Mouse (Mus musculus) MEL (cell line): ENCODE measurements at regions not wholly inside any gene's neighbourhood (a gene's known extent, or its start where the extent isn't known, plus 50 kb on each side); places are given as distances from the start of the nearest gene placed in this dataset.

Source experiments
- DNase-seq: peaks from one replicate; pipeline ENCODE4 v3.0.0; 2011; ENCODE audit warnings: low read depth, low spot score
- H3K27ac ChIP-seq: 2 replicates; pipeline ENCODE4 v1.5.1; 2012; ENCODE audit warnings: low read depth, mild to moderate bottlenecking, control low read depth, low read length, moderate library complexity; ENCODE audit not compliant: control insufficient read depth
- H3K27me3 ChIP-seq, 2 experiments: fragments of 150-350 bp in 1 of 2; sonication (generic) in 1 of 2; 2 replicates each; pipeline ENCODE4 v1.6.1; 2012; ENCODE audit warnings: low read length in 2 of 2, mild to moderate bottlenecking in 2 of 2, improper control_type of control experiment in 1 of 2, moderate library complexity in 1 of 2; ENCODE audit not compliant: insufficient read depth in 2 of 2, control insufficient read depth in 1 of 2
- H3K36me3 ChIP-seq, 2 experiments: 2 replicates each; pipeline ENCODE4 v1.6.1; 2012 to 2014; ENCODE audit warnings: low read length in 2 of 2, improper control_type of control experiment in 1 of 2, inconsistent platforms in 1 of 2, mild to moderate bottlenecking in 1 of 2; ENCODE audit not compliant: insufficient read depth in 2 of 2, control insufficient read depth in 1 of 2
- H3K4me1 ChIP-seq, 2 experiments: fragments of 150-350 bp in 1 of 2; sonication (generic) in 1 of 2; 2 replicates each; pipeline ENCODE4 v1.6.1; 2012; ENCODE audit warnings: low read length in 2 of 2, improper control_type of control experiment in 1 of 2, mild to moderate bottlenecking in 1 of 2; ENCODE audit not compliant: insufficient read depth in 2 of 2, control insufficient read depth in 1 of 2
- H3K4me3 ChIP-seq, 2 experiments: fragments of 150-350 bp in 1 of 2; sonication (generic) in 1 of 2; 2 replicates each; pipeline ENCODE4 v1.5.1; 2012; ENCODE audit warnings: low read depth in 2 of 2, low read length in 2 of 2, mild to moderate bottlenecking in 2 of 2, moderate library complexity in 2 of 2, control low read depth in 1 of 2, improper control_type of control experiment in 1 of 2; ENCODE audit not compliant: control insufficient read depth in 1 of 2, insufficient read depth in 1 of 2
- H3K79me2 ChIP-seq: 2 replicates; pipeline ENCODE4 v1.6.1; 2012; ENCODE audit warnings: mild to moderate bottlenecking, low read length, moderate library complexity; ENCODE audit not compliant: control insufficient read depth, poor library complexity, insufficient read depth
- H3K9ac ChIP-seq: 2 replicates; pipeline ENCODE4 v1.6.1; 2012; ENCODE audit warnings: low read depth, mild to moderate bottlenecking, control low read depth, low read length, moderate library complexity; ENCODE audit not compliant: control insufficient read depth, poor library complexity, severe bottlenecking
- H3K9me3 ChIP-seq: fragments of 150-350 bp; sonication (generic); replicated peaks from 2 replicates; pipeline ENCODE4 v1.6.1; 2012; ENCODE audit warnings: mild to moderate bottlenecking, low read length, improper control_type of control experiment, moderate library complexity; ENCODE audit not compliant: insufficient read depth
- CHD1 ChIP-seq: IDR thresholded peaks from 2 replicates; pipeline ENCODE4 v1.6.1; 2012; ENCODE audit warnings: low read depth, mild to moderate bottlenecking, inconsistent platforms, low read length, improper control_type of control experiment
- CTCF ChIP-seq, 3 experiments: IDR thresholded peaks in 2 of 3; conservative IDR thresholded peaks in 1 of 3; 2 replicates each; pipeline ENCODE4 v1.5.1; 2011 to 2012; ENCODE audit warnings: low read length in 3 of 3, low read depth in 2 of 3, mild to moderate bottlenecking in 2 of 3, improper control_type of control experiment in 1 of 3, inconsistent platforms in 1 of 3, mixed read lengths in 1 of 3, moderate library complexity in 1 of 3; ENCODE audit not compliant: control insufficient read depth in 1 of 3, insufficient read depth in 1 of 3, poor library complexity in 1 of 3, severe bottlenecking in 1 of 3
- E2F4 ChIP-seq: IDR thresholded peaks from 2 replicates; pipeline ENCODE4 v1.6.1; 2011; ENCODE audit warnings: low read depth, low read length, improper control_type of control experiment, borderline replicate concordance
- EP300 ChIP-seq, 2 experiments: IDR thresholded peaks; 2 replicates each; pipeline ENCODE4 v1.6.1; 2011; ENCODE audit warnings: improper control_type of control experiment in 2 of 2, low read length in 2 of 2, low read depth in 1 of 2, mild to moderate bottlenecking in 1 of 2
- JUND ChIP-seq: IDR thresholded peaks from 2 replicates; pipeline ENCODE4 v1.6.1; 2011; ENCODE audit warnings: low read depth, mild to moderate bottlenecking, improper control_type of control experiment, low read length
- MAFK ChIP-seq: IDR thresholded peaks from 2 replicates; pipeline ENCODE4 v1.6.1; 2011; ENCODE audit warnings: low read depth, mild to moderate bottlenecking, low read length, improper control_type of control experiment, borderline replicate concordance
- MEF2A ChIP-seq: IDR thresholded peaks from 2 replicates; pipeline ENCODE4 v1.6.1; 2014; ENCODE audit warnings: low read depth, mild to moderate bottlenecking, inconsistent platforms, low read length, improper control_type of control experiment; ENCODE audit not compliant: poor library complexity, insufficient replicate concordance, severe bottlenecking; ENCODE audit errors: extremely low read depth
- MXI1 ChIP-seq: IDR thresholded peaks from 2 replicates; pipeline ENCODE4 v1.6.1; 2011; ENCODE audit warnings: mild to moderate bottlenecking, low read depth, low read length, improper control_type of control experiment
- MYB ChIP-seq: IDR thresholded peaks from 2 replicates; pipeline ENCODE4 v1.6.1; 2011; ENCODE audit warnings: mild to moderate bottlenecking, low read depth, low read length, improper control_type of control experiment
- MYC ChIP-seq: IDR thresholded peaks from 2 replicates; pipeline ENCODE4 v1.6.1; 2011; ENCODE audit warnings: low read depth, mild to moderate bottlenecking, low read length, improper control_type of control experiment, moderate library complexity
- NRF1 ChIP-seq: IDR thresholded peaks from 2 replicates; pipeline ENCODE4 v1.6.1; 2014; ENCODE audit warnings: low read depth, mild to moderate bottlenecking, inconsistent platforms, low read length, improper control_type of control experiment, moderate library complexity; ENCODE audit not compliant: poor library complexity, insufficient read depth, severe bottlenecking
- POLR2AphosphoS2 ChIP-seq: IDR thresholded peaks from 2 replicates; pipeline ENCODE4 v1.6.1; 2011; ENCODE audit warnings: low read length, improper control_type of control experiment
- POLR2AphosphoS5 ChIP-seq: IDR thresholded peaks from 2 replicates; pipeline ENCODE4 v1.6.1; 2012; ENCODE audit warnings: low read depth, borderline replicate concordance, mild to moderate bottlenecking, inconsistent platforms, low read length, moderate library complexity, mixed read lengths
- SIN3A ChIP-seq: IDR thresholded peaks from 2 replicates; pipeline ENCODE4 v1.6.1; 2012; ENCODE audit warnings: low read length, improper control_type of control experiment, inconsistent platforms
- ZC3H11A ChIP-seq: IDR thresholded peaks from 2 replicates; pipeline ENCODE4 v1.6.1; 2012; ENCODE audit warnings: low read depth, mild to moderate bottlenecking, inconsistent platforms, low read length, improper control_type of control experiment
- ZKSCAN1 ChIP-seq: IDR thresholded peaks from 2 replicates; pipeline ENCODE4 v1.6.1; 2012; ENCODE audit warnings: low read depth, mild to moderate bottlenecking, inconsistent platforms, low read length, improper control_type of control experiment, moderate library complexity

DNA sequence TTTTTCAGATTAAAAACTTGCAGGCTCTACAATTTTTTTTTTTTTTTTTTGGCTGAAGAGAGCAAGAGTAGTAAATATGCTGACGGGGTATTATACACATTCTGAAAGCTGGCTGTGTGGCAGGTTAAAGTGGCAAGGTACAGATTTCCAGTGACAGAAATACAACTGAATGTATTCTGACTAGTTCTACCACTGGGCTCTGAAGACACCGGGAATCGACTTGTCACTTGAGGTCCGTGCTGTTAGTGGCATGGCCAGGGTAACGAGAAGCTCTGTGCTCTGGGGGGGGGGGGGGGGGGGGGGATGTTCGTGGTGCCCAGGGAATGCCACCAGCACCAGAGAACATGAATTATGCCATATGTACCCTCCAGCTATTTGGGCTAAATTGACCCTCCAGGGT is 124.7 kb downstream of the Tmem38b start:
- H3K9ac ChIP-seq = no peak overlapping the region
- H3K36me3 ChIP-seq = no peaks in the 10 kb centered on the region
- no peaks in the 10 kb centered on the region for H3K79me2 ChIP-seq

GRCm38 (mm10) chr4:53951003-53951733 is 125.3 kb downstream of the Tmem38b start:
- H3K79me2 ChIP-seq = no peaks in the 10 kb centered on the region
- no peaks in the 10 kb centered on the region for H3K27me3 ChIP-seq
- H3K4me1 ChIP-seq = no peaks in the 10 kb centered on the region
- no peak overlapping the region for H3K4me3 ChIP-seq
- H3K27ac ChIP-seq = no peak overlapping the region
- H3K36me3 ChIP-seq = no peaks in the 10 kb centered on the region
- no peaks in the 10 kb centered on the region for H3K9me3 ChIP-seq
- H3K9ac ChIP-seq = no peak overlapping the region
- TF ChIP-seq MEF2A = no peak
- TF ChIP-seq MYB = no peak
- no peak for TF ChIP-seq MYC
- DNase-seq = no peak

More for the DNA sequence above, 124.7 kb downstream of the Tmem38b start:
- no peak for DNase-seq
- no peaks in the 10 kb centered on the region for H3K27me3 ChIP-seq
- H3K27ac ChIP-seq = no peak overlapping the region
- H3K4me3 ChIP-seq = no peak overlapping the region
- TF ChIP-seq POLR2AphosphoS2 = no peak
- no peak for TF ChIP-seq ZKSCAN1
- no peak for TF ChIP-seq MYB
- no peak for TF ChIP-seq SIN3A
- no peak for TF ChIP-seq EP300 (IDR thresholded peaks at IDR 0.05; ENCODE audit: low read depth in 1 of 2, low read length in 2 of 2)
- TF ChIP-seq E2F4 = no peak
- TF ChIP-seq NRF1 = no peak
- no peak for TF ChIP-seq ZC3H11A
- TF ChIP-seq JUND = no peak
- TF ChIP-seq MXI1 = no peak
- no peak for TF ChIP-seq CTCF (IDR thresholded peaks at IDR 0.05 in 2 of 3, conservative IDR thresholded peaks at IDR 0.05 in 1 of 3; ENCODE audit: control insufficient read depth in 1 of 3, insufficient read depth in 1 of 3, low read depth in 2 of 3, low read length in 3 of 3, poor library complexity in 1 of 3, severe bottlenecking in 1 of 3)
- no peak for TF ChIP-seq CHD1
- TF ChIP-seq, all 39 proteins: peak for 0
- Histone ChIP-seq H3K4me1 (no peaks in the 10 kb centered on the region), H3K9me3 (no peaks in the 10 kb centered on the region)

DNA sequence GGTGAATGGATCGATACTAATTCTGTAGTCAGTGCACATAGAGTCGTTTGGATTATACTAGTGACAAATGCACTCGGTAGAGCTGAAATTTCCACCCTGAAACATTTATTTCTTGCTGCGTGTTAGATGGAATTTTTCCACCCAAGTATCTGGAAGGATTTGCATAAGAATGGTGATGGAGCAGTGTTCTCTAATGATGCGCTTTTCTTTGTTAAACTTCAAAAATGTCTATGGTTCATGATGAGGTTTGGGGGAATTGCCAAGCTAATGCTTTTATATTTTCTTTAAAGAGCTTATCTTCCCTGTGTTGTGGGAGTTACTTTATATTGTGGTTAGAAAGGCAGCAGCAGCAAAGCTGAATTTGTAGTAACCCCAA is 125.9 kb downstream of the Tmem38b start:
- no peaks in the 10 kb centered on the region for H3K4me1 ChIP-seq
- no peak overlapping the region for H3K4me3 ChIP-seq
- no peaks in the 10 kb centered on the region for H3K79me2 ChIP-seq
- no peak for DNase-seq
- no peak overlapping the region for H3K9ac ChIP-seq
- H3K9me3 ChIP-seq = no peaks in the 10 kb centered on the region
- H3K27me3 ChIP-seq = no peaks in the 10 kb centered on the region
- H3K36me3 ChIP-seq = no peaks in the 10 kb centered on the region
- H3K27ac ChIP-seq = no peak overlapping the region
- TF ChIP-seq POLR2AphosphoS5 (no peak), MAFK (no peak)
